ENCODE assay signal across 8 mouse cellular contexts in genomic region chr11:119215038-119215904, GRCm38 (mm10). TPM values are rescaled to one million over a fixed set of nuclear protein-coding genes. Genes with fewer than 3 reads are reported as not detected.
DNase-seq lines count a peak whose midpoint lies in the region; ATAC-seq and TF ChIP-seq lines count a peak whose summit lies in the region.

No protein-coding gene starts in this region.

- ATAC-seq in heart, embryonic 11.5 days (replicated peaks; ENCODE audit: insufficient number of reproducible peaks, low FRiP score, low TSS enrichment), result peak; percentile 71
- ATAC-seq in lung, embryonic 14.5 days (ENCODE audit: insufficient read depth), result peak; percentile 86
- no peak for ATAC-seq in inflammation-experienced regulatory T-cells, adult 6 months

- peaks cover 44% of the 10 kb centered on the region for H3K4me1 ChIP-seq in heart, embryonic 11.5 days (ENCODE audit: control insufficient read depth, insufficient read depth, low read length)
- H3K4me1 ChIP-seq in lung, embryonic 14.5 days (ENCODE audit: insufficient read depth), result peaks cover 38% of the 10 kb centered on the region
- peaks cover 40% of the 10 kb centered on the region for H3K4me1 ChIP-seq in olfactory bulb, adult 2 months (ENCODE audit: control insufficient read depth, insufficient read depth, low read length)

- 4% methylated on average over 18 of the region's 18 CpGs for WGBS in heart, embryonic 11.5 days (ENCODE audit: insufficient replicate concordance)
- WGBS in lung, embryonic 14.5 days, result 3% methylated on average over 18 of the region's 18 CpGs
- WGBS in olfactory bulb, adult 2 months, result 8% methylated on average over 18 of the region's 18 CpGs

- H3K4me2 ChIP-seq in heart, embryonic 11.5 days, result peak overlapping the region; percentile 73
- peak overlapping the region; percentile 69 for H3K4me2 ChIP-seq in lung, embryonic 14.5 days

- H3K36me3 ChIP-seq in heart, embryonic 11.5 days (ENCODE audit: control insufficient read depth, insufficient read depth, low read length), result no peaks in the 10 kb centered on the region
- 0 out of 2 replicates have a peak, but pooled peaks cover 5% of the 10 kb centered on the region for H3K36me3 ChIP-seq in lung, embryonic 14.5 days (ENCODE audit: insufficient read depth)

- no peaks in the 10 kb centered on the region for H3K27me3 ChIP-seq in heart, embryonic 11.5 days (ENCODE audit: control insufficient read depth, insufficient read depth, low read length)
- no peaks in the 10 kb centered on the region for H3K27me3 ChIP-seq in lung, embryonic 14.5 days (ENCODE audit: insufficient read depth, low read length)

- TF ChIP-seq CTCF in lung, embryonic 14.5 days (IDR thresholded peaks at IDR 0.05; ENCODE audit: low read depth), result peak; percentile 56
- TF ChIP-seq CTCF in olfactory bulb, adult 2 months (IDR thresholded peaks at IDR 0.05; ENCODE audit: insufficient read depth, low read depth, low read length), result no peak

- H3K9me3 ChIP-seq in heart, embryonic 11.5 days (replicated peaks; ENCODE audit: control insufficient read depth, low read length), result no peaks in the 10 kb centered on the region
- H3K9me3 ChIP-seq in lung, embryonic 14.5 days (ENCODE audit: low read depth, low read length), result no peaks in the 10 kb centered on the region

- DNase-seq in 3T3-L1 (ENCODE audit: low read depth, low spot score), result peak; percentile 91
- peak; percentile 84 to 92 for DNase-seq in adrenal gland, adult (ENCODE audit: inconsistent age in 2 of 2, low spot score in 1 of 2)
- DNase-seq in embryo, embryonic 11.5 days (ENCODE audit: low read depth, low spot score), result peak; percentile 55
- DNase-seq in kidney, adult 9 months, result peak; percentile 46
- DNase-seq in lung, embryonic 14.5 days, result peak; percentile 92

- H3K9ac ChIP-seq in heart, embryonic 11.5 days (ENCODE audit: low read depth, low read length), result peak overlapping the region; percentile 58
- peak overlapping the region; percentile 34 for H3K9ac ChIP-seq in lung, embryonic 14.5 days

- peak overlapping the region; percentile 34 for H3K4me3 ChIP-seq in heart, embryonic 11.5 days (ENCODE audit: low read depth, low read length)
- peak overlapping the region; percentile 27 for H3K4me3 ChIP-seq in lung, embryonic 14.5 days (ENCODE audit: low read depth, low read length)
- H3K4me3 ChIP-seq in olfactory bulb, adult 2 months (ENCODE audit: insufficient read depth, low read depth, low read length), result peak overlapping the region; percentile 12

- TF ChIP-seq POLR2A in olfactory bulb, adult 2 months (IDR thresholded peaks at IDR 0.05; ENCODE audit: insufficient read depth, low read depth, low read length), result no peak

- H3K27ac ChIP-seq in heart, embryonic 11.5 days (ENCODE audit: low read depth, low read length), result peak overlapping the region; percentile 84
- H3K27ac ChIP-seq in lung, embryonic 14.5 days (ENCODE audit: low read depth), result peak overlapping the region; percentile 92
- 0 out of 2 replicates have a peak overlapping the region, but pooled peaks have one; percentile 16 for H3K27ac ChIP-seq in olfactory bulb, adult 2 months (ENCODE audit: insufficient read depth, low read depth, low read length)

RNA-seq across cellular contexts. Expression of gene Tbc1d16, which starts 13.0 kb away (rescaled TPM):
- 4.1 and 4.7 TPM in 2 replicates for polyA plus RNA-seq in heart, embryonic 11.5 days (2014; fragmentation: Nextera tagmentation; extraction: Ambion mirVana)
- 17.1 and 17.5 TPM in 2 replicates for polyA plus RNA-seq in lung, embryonic 14.5 days (2014; fragmentation: Nextera tagmentation; extraction: Ambion mirVana)
- not detected in 2 replicates for polyA plus RNA-seq in olfactory bulb, adult 2 months (2012; ENCODE audit: insufficient read depth, insufficient read length, low replicate concordance, missing spikeins)
- under 1 TPM; 0.20 to 0.55 (median 0.33) TPM for polyA plus RNA-seq in inflammation-experienced regulatory T-cells, adult 6 months (2017; shearing (Covaris generic))

RNA-seq across cellular contexts. Expression of gene Ccdc40, which starts 13.1 kb away (rescaled TPM):
- 3.5 and 4.0 TPM in 2 replicates for polyA plus RNA-seq in heart, embryonic 11.5 days (2014; fragmentation: Nextera tagmentation; extraction: Ambion mirVana)
- polyA plus RNA-seq in lung, embryonic 14.5 days (2014; fragmentation: Nextera tagmentation; extraction: Ambion mirVana), result 1.7 and 1.9 TPM in 2 replicates
- not detected in 2 replicates for polyA plus RNA-seq in olfactory bulb, adult 2 months (2012; ENCODE audit: insufficient read depth, insufficient read length, low replicate concordance, missing spikeins)
- polyA plus RNA-seq in inflammation-experienced regulatory T-cells, adult 6 months (2017; shearing (Covaris generic)), result 1 to 10 TPM; 1.6 to 4.2 (median 3.3) TPM

RNA-seq across cellular contexts. Expression of gene Gaa, which starts 52.4 kb away (rescaled TPM):
- 49.6 and 62.9 TPM in 2 replicates for polyA plus RNA-seq in heart, embryonic 11.5 days (2014; fragmentation: Nextera tagmentation; extraction: Ambion mirVana)
- 56.0 and 58.8 TPM in 2 replicates for polyA plus RNA-seq in lung, embryonic 14.5 days (2014; fragmentation: Nextera tagmentation; extraction: Ambion mirVana)
- not detected in 2 replicates for polyA plus RNA-seq in olfactory bulb, adult 2 months (2012; ENCODE audit: insufficient read depth, insufficient read length, low replicate concordance, missing spikeins)
- polyA plus RNA-seq in inflammation-experienced regulatory T-cells, adult 6 months (2017; shearing (Covaris generic)), result 10 to 100 TPM in 2 of 3 experiments, 1 to 10 TPM in 1; 9.2 to 13.4 (median 11.8) TPM

Comparison
In these comparisons a context has a peak if more than half of its experiments do, and no peak if none do; other contexts are left out.
1. H3K27ac ChIP-seq: peak in every context shown above with its lines; median percentile 92 in lung, embryonic 14.5 days; 84 in heart, embryonic 11.5 days; 16 in olfactory bulb, adult 2 months.